Mouse (Mus musculus) ES-E14 (cell line): ENCODE measurements around the gene Krt16.

Experiments
- CHD2 ChIP-seq: IDR thresholded peaks from 2 replicates; pipeline ENCODE4 v1.6.1; 2014; ENCODE audit warnings: mild to moderate bottlenecking, low read depth, low read length, inconsistent platforms
- HCFC1 ChIP-seq: IDR thresholded peaks from 2 replicates; pipeline ENCODE4 v1.6.1; 2012; ENCODE audit warnings: low read length, inconsistent platforms, borderline replicate concordance; ENCODE audit not compliant: insufficient read depth
- MAFK ChIP-seq: IDR thresholded peaks from 2 replicates; pipeline ENCODE4 v1.6.1; 2014; ENCODE audit warnings: mild to moderate bottlenecking, low read depth, low read length, inconsistent platforms; ENCODE audit not compliant: insufficient read depth
- ZC3H11A ChIP-seq: IDR thresholded peaks from 2 replicates; pipeline ENCODE4 v1.6.1; 2012; ENCODE audit warnings: low read depth, mild to moderate bottlenecking, inconsistent platforms, low read length, borderline replicate concordance
- ZNF384 ChIP-seq: IDR thresholded peaks from 2 replicates; pipeline ENCODE4 v1.6.1; 2012; ENCODE audit warnings: low read depth, low read length, inconsistent platforms

GRCm38 (mm10) chr11:100278759-100279158, 30.1 kb upstream of the Krt16 start:
- TF ChIP-seq MAFK (no peak), ZNF384 (no peak), HCFC1 (no peak), CHD2 (no peak), ZC3H11A (no peak)
